Mouse (Mus musculus): Measurements from ENCODE around the gene Grhl1.

DNA sequence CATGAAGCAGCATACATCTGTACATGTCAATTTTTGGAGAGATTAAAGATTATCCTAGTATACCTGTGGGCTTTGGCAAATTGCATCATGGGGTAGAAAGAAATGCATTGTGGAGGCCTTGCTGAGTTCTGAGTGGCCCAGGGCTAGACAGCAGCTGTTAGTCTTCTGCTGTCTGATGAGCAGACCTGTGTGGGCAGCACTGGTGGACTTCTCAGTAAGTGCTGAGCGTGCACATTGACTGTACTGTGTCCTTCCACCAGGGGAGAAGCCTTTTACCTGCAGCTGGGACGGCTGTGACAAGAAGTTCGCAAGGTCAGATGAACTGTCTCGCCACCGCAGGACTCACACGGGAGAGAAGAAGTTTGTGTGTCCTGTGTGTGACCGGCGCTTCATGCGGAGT is 87.8 kb downstream of the Grhl1 start:
- TF ChIP-seq GATA1 (IDR thresholded peaks at IDR 0.05; ENCODE audit: borderline replicate concordance, low read length) (no peak), FLI1 (IDR thresholded peaks at IDR 0.05; ENCODE audit: low read length) (no peak)
